Mouse (Mus musculus) B cell, adult 2 months (primary cell): ENCODE results near the gene Nuak1.

Experiments
- DNase-seq, 2 experiments: peaks; one replicate each; pipeline ENCODE4 v3.0.0; 2022

Gene Nuak1

GRCm38 (mm10) chr10:84377956-84378355, 62.4 kb downstream of the Nuak1 start:
- no peak for DNase-seq

GRCm38 (mm10) chr10:84376346-84376745, 64.1 kb downstream of the Nuak1 start:
- no peak for DNase-seq

- no peak for DNase-seq
Measured at GRCm38 (mm10) chr10:84374996-84375395, 65.4 kb downstream of the Nuak1 start.

GRCm38 (mm10) chr10:84373476-84373875, 66.9 kb downstream of the Nuak1 start:
- no peak for DNase-seq

- no peak for DNase-seq
Measured at GRCm38 (mm10) chr10:84372161-84373095, 68.0 kb downstream of the Nuak1 start.

GRCm38 (mm10) chr10:84371681-84372160, 68.7 kb downstream of the Nuak1 start:
- no peak for DNase-seq

- DNase-seq = no peak
Measured at GRCm38 (mm10) chr10:84371230-84371629, 69.2 kb downstream of the Nuak1 start.

GRCm38 (mm10) chr10:84369646-84370314, 70.6 kb downstream of the Nuak1 start:
- DNase-seq = no peak

GRCm38 (mm10) chr10:84368185-84368584, 72.2 kb downstream of the Nuak1 start:
- DNase-seq = no peak

- no peak for DNase-seq
Measured at GRCm38 (mm10) chr10:84365166-84365865, 75.1 kb downstream of the Nuak1 start.

- no peak for DNase-seq
Measured at GRCm38 (mm10) chr10:84363833-84364232, 76.6 kb downstream of the Nuak1 start.

GRCm38 (mm10) chr10:84360953-84361352, 79.4 kb downstream of the Nuak1 start:
- no peak for DNase-seq

GRCm38 (mm10) chr10:84360391-84360790, 80.0 kb downstream of the Nuak1 start:
- no peak for DNase-seq

GRCm38 (mm10) chr10:84358738-84359120, 81.7 kb downstream of the Nuak1 start:
- no peak for DNase-seq

GRCm38 (mm10) chr10:84357997-84358737, 82.2 kb downstream of the Nuak1 start:
- no peak for DNase-seq

GRCm38 (mm10) chr10:84357593-84357992, 82.8 kb downstream of the Nuak1 start:
- no peak for DNase-seq

- no peak for DNase-seq
Measured at GRCm38 (mm10) chr10:84354323-84354722, 86.1 kb downstream of the Nuak1 start.

- no peak for DNase-seq
Measured at GRCm38 (mm10) chr10:84345730-84346129, 94.7 kb downstream of the Nuak1 start.

- no peak for DNase-seq
Measured at GRCm38 (mm10) chr10:84343536-84343935, 96.9 kb downstream of the Nuak1 start.

GRCm38 (mm10) chr10:84339456-84339855, 100.9 kb downstream of the Nuak1 start:
- no peak for DNase-seq

GRCm38 (mm10) chr10:84338752-84339151, 101.6 kb downstream of the Nuak1 start:
- DNase-seq = peak; percentile 10 to 12

- no peak for DNase-seq
Measured at GRCm38 (mm10) chr10:84335441-84335840, 105.0 kb downstream of the Nuak1 start.

GRCm38 (mm10) chr10:84329822-84330221, 110.6 kb downstream of the Nuak1 start:
- DNase-seq = no peak
